Mouse (Mus musculus) hindbrain, postnatal 0 days (tissue): ENCODE measurements around the gene Tcf7. TPM values are rescaled to one million over a fixed set of nuclear protein-coding genes. Genes with fewer than 3 reads are reported as not detected.
"Not testable (repeated sequence)": the region's sequence is repeated elsewhere in the genome, so short reads cannot be mapped to it uniquely, and the experiment has no call there.

Experiments
- ATAC-seq: fragments of 200-750 bp; cut with Nextera tagmentation; 2 replicates; pipeline ENCODE4 v1.8.0; 2017; ENCODE audit warnings: mild to moderate bottlenecking, moderate TSS enrichment, moderate library complexity
- DNase-seq: peaks from one replicate; pipeline ENCODE4 v3.0.0-alpha.2; 2015; ENCODE audit warnings: low spot score
- H3K27ac ChIP-seq: fragments of 300-500 bp; sonication (generic); 2 replicates; pipeline ENCODE4 v1.5.1; 2014; ENCODE audit warnings: mild to moderate bottlenecking
- H3K27me3 ChIP-seq: fragments of 300-500 bp; sonication (generic); 2 replicates; pipeline ENCODE4 v1.6.1; 2014; ENCODE audit warnings: low read length, mixed read lengths; ENCODE audit not compliant: insufficient read depth
- H3K36me3 ChIP-seq: fragments of 300-500 bp; sonication (generic); 2 replicates; pipeline ENCODE4 v1.6.1; 2014; ENCODE audit warnings: low read length, mixed read lengths; ENCODE audit not compliant: insufficient read depth
- H3K4me1 ChIP-seq: fragments of 300-500 bp; sonication (generic); 2 replicates; pipeline ENCODE4 v1.6.1; 2014; ENCODE audit warnings: antibody characterized with exemption, low read length, mixed read lengths; ENCODE audit not compliant: insufficient read depth
- H3K4me2 ChIP-seq: fragments of 300-500 bp; sonication (generic); 2 replicates; pipeline ENCODE4 v1.6.1; 2014; ENCODE audit warnings: low read depth, mild to moderate bottlenecking, low read length, moderate library complexity, mixed read lengths
- H3K4me3 ChIP-seq: fragments of 300-500 bp; sonication (generic); 2 replicates; pipeline ENCODE4 v1.5.1; 2014; ENCODE audit warnings: low read length
- H3K9ac ChIP-seq: fragments of 300-500 bp; sonication (generic); replicated peaks from 2 replicates; pipeline ENCODE4 v1.6.1; 2014; ENCODE audit warnings: mild to moderate bottlenecking, low read length, moderate library complexity, mixed read lengths
- H3K9me3 ChIP-seq: fragments of 300-500 bp; sonication (generic); 2 replicates; pipeline ENCODE4 v1.6.1; 2016; ENCODE audit warnings: low read length, mixed read lengths
- CTCF ChIP-seq: IDR thresholded peaks from 2 replicates; pipeline ENCODE4 v1.5.1; 2016; ENCODE audit warnings: antibody characterized with exemption, control low read depth, low read depth
- WGBS: fragments of 180-500 bp; shearing (Covaris S2); extraction: QIAGEN DNeasy Blood & Tissue Kit; methylation state at CpG from one replicate; pipeline ENCODE4 v1.1.7; 2014; 5-methylcytosine and 5-hydroxymethylcytosine counted together
- polyA plus RNA-seq: library from polyadenylated mRNA; unstranded; fragments of >200 nt; fragmentation: Nextera tagmentation; extraction: Ambion mirVana; gene quantifications from 2 replicates; pipeline ENCODE4 v1.2.1, GENCODE M21; 2015
- total RNA-seq: library from RNA; depleted of rRNA; stranded (reverse); fragments of >200 nt; gene quantifications from 2 replicates; pipeline ENCODE4 v1.2.3, GENCODE M21; 2014; rRNA removed

The Tcf7 gene
- total and polyA plus RNA-seq, 2 experiments from 2014 or later = 3.3 to 4.3 TPM

DNA sequence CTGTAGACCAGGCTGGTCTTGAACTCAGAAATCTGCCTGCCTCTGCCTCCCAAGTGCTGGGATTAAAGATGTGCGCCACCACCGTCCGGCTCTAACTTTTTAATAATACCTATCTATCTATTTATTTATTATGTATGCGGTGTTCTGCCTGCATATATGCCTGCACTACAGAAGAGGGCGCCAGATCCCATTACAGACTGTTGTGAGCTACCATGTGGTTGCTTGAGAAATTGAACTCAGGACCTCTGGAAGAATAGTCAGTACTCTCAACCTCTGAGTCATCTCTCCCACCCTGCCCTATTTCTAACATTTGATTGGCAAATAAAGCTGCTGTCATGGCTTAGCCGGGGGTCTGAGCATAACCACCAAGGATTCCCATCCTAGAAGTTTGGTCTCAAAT, 59.9 kb downstream of the Tcf7 start:
- H3K4me1 ChIP-seq = no peaks in the 10 kb centered on the region
- peak; percentile 28; the same call in 1 of the 2 replicates for TF ChIP-seq CTCF
- no peak overlapping the region for H3K4me3 ChIP-seq
- H3K27me3 ChIP-seq = no peaks in the 10 kb centered on the region
- H3K4me2 ChIP-seq = no peak overlapping the region
- no peak overlapping the region for H3K27ac ChIP-seq
- DNase-seq (no peak), ATAC-seq (no peak)
- H3K36me3 ChIP-seq = no peaks in the 10 kb centered on the region
- no peak overlapping the region for H3K9ac ChIP-seq
- H3K9me3 ChIP-seq = no peaks in the 10 kb centered on the region
- WGBS = 78% methylated on average over 6 of the region's 6 CpGs

DNA sequence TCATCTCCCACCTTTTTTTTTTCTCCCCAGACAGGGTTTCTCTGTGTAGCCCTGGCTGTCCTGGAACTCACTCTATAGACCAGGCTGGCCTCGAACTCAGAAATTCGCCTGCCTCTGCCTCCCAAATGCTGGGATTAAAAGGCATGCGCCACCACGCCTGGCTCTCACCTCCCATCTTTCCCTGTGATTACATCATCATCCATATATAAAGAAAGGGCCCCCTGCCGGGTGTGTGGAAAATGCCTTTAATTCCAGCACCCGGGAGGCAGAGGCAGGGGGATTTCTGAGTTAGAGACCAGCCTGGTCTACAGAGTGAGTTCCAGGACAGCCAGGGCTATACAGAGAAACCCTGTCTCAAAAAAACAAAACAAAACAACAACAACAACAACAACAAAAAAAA, 60.9 kb downstream of the Tcf7 start:
- 82% methylated on average over 6 of the region's 6 CpGs for WGBS
- DNase-seq, H3K9me3 ChIP-seq, H3K4me1 ChIP-seq, H3K36me3 ChIP-seq, H3K4me3 ChIP-seq, H3K27ac ChIP-seq, ATAC-seq, H3K27me3 ChIP-seq, H3K4me2 ChIP-seq, H3K9ac ChIP-seq: not testable (repeated sequence)

GRCm38 (mm10) chr11:52220282-52220681, 62.5 kb downstream of the Tcf7 start:
- peak; percentile 89 for TF ChIP-seq CTCF
- no peaks in the 10 kb centered on the region for H3K27me3 ChIP-seq
- H3K36me3 ChIP-seq = no peaks in the 10 kb centered on the region
- H3K9me3 ChIP-seq = no peaks in the 10 kb centered on the region
- H3K4me2 ChIP-seq = peak overlapping the region; percentile 18; the same call in 1 of the 2 replicates
- no peak overlapping the region for H3K27ac ChIP-seq
- 7% methylated on average over 4 of the region's 4 CpGs for WGBS
- DNase-seq (peak; percentile 86), ATAC-seq (peak; percentile 79)
- H3K4me3 ChIP-seq = no peak overlapping the region
- no peak overlapping the region for H3K9ac ChIP-seq
- no peaks in the 10 kb centered on the region for H3K4me1 ChIP-seq

DNA sequence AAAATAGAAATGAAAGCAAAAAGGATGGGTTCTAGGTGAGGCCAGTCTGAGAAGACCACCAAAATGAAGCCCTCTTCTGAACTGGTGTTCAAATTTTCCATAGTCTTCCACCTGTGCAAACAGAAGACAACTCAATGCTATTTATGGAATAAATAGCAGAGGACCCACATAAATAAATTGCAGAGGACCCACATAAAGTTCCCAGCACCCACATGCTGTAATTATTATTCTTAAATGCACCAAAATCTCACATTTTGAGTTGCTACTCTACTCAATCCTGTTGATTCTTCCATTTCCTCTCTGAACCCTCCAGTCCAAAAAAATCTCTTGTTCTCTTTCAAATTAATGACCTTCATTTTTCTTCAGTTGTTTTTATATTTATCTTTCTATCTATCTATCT, 68.9 kb downstream of the Tcf7 start, which contains the start of gene Olfr1371:
Gene Olfr1371, minus strand, starts transcription at position 101 of the 400 bp plus-strand sequence.
- Histone ChIP-seq H3K9me3 (no peaks in the 10 kb centered on the region), H3K9ac (no peak within 1 kb of the TSS), H3K4me3 (no peak within 1 kb of the TSS), H3K4me1 (no peaks in the 10 kb centered on the region), H3K36me3 (no peaks in the 10 kb centered on the region), H3K27ac (no peak within 1 kb of the TSS), H3K27me3 (no peaks in the 10 kb centered on the region), H3K4me2 (no peak within 1 kb of the TSS)
- DNase-seq (no peak), ATAC-seq (no peak)
- TF ChIP-seq CTCF = no peak

Other genes with a start within 250 kb of the Tcf7 start
- 115 and 116 TPM in 2 replicates for gene Ppp2ca, start 184.3 kb downstream of the Tcf7 start, total RNA-seq
- 110 and 117 TPM in 2 replicates for gene Ppp2ca, start 184.3 kb downstream of the Tcf7 start, polyA plus RNA-seq
- gene Olfr1373, start 137.5 kb downstream of the Tcf7 start, total RNA-seq = not detected in 2 replicates
- not detected in 2 replicates for gene Olfr1373, start 137.5 kb downstream of the Tcf7 start, polyA plus RNA-seq
- gene Olfr1371, start 69.0 kb downstream of the Tcf7 start, total RNA-seq = not detected in 2 replicates
- gene Olfr1371, start 69.0 kb downstream of the Tcf7 start, polyA plus RNA-seq = not detected in 2 replicates
- 320 and 370 TPM in 2 replicates for gene Skp1a, start 51.0 kb downstream of the Tcf7 start, total RNA-seq
- 1,108 and 1,162 TPM in 2 replicates for gene Skp1a, start 51.0 kb downstream of the Tcf7 start, polyA plus RNA-seq
- gene Vdac1, start 77.8 kb upstream of the Tcf7 start, total RNA-seq = 276 and 314 TPM in 2 replicates
- 437 and 441 TPM in 2 replicates for gene Vdac1, start 77.8 kb upstream of the Tcf7 start, polyA plus RNA-seq
- 125 and 142 TPM in 2 replicates for gene 9530068E07Rik, start 113.4 kb upstream of the Tcf7 start, total RNA-seq
- gene 9530068E07Rik, start 113.4 kb upstream of the Tcf7 start, polyA plus RNA-seq = 126 and 131 TPM in 2 replicates